Mouse (Mus musculus) 3T3-L1 (cell line): ENCODE data around the gene 1700067K01Rik.

Experiments
- DNase-seq: peaks from one replicate; pipeline ENCODE4 v3.0.0-alpha.2; 2015; ENCODE audit warnings: low read depth, low spot score

1700067K01Rik gene

DNA sequence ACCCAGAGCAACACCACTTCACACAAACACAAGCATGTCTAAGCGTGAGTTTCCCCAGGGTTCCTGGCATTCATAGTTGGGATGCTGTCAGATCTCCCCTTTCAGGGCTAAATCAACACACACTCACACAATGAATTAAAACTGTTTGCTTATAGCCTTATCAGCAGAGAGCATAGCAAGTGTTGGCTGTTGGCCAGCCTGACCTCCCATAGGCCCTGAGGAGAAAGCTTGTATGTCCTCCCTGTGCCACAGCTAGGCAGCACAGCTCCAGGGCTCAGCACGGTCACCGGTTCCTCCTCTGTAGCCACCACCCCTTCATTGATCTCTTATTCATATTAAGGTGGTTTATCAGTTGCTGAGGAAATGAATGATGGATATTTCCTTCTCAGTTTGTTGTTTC, 51.4 kb downstream of the 1700067K01Rik start:
- DNase-seq: no peak

DNA sequence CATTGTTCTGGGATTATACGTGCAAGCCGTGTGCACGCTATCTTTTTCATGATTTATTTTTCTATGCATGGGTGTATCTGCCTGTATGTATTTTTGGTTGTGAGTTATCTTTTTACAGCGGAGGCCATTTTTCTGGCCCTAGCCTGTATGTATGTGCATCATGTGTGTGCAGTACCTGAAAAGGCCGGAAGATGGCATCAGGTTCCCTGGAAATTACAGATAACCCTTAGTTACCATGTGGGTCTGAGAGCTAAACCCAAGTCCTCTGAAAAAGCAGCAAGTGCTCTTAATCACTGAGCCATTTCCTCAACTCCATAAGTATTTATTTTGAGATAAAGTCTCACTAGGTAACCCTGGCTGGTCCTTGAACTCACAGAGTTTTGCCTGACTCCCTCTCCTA, 51.9 kb downstream of the 1700067K01Rik start:
- DNase-seq: no peak
